Mouse (Mus musculus): Measurements from ENCODE around the gene Wdr76. TPM values are rescaled to one million over a fixed set of nuclear protein-coding genes. Genes with fewer than 3 reads are reported as not detected.
A peak's percentile ranks its signal among the peaks of the same experiment; 100 is the strongest.
"Not testable (repeated sequence)": the region's sequence is repeated elsewhere in the genome, so short reads cannot be mapped to it uniquely, and the experiment has no call there.

The Wdr76 gene
- total RNA-seq, 2 experiments from 2014 or later: 52.7 to 55.8 TPM

- no peak for ATAC-seq (replicated peaks; ENCODE audit: low FRiP score, low TSS enrichment, poor library complexity, severe bottlenecking)
These were observed 7.7 kb downstream of the Wdr76 start for GRCm38 (mm10) chr2:121514211-121514610.

- no peak for ATAC-seq (replicated peaks; ENCODE audit: low FRiP score, low TSS enrichment, poor library complexity, severe bottlenecking)
These were observed 11.6 kb downstream of the Wdr76 start for GRCm38 (mm10) chr2:121518106-121518505.

GRCm38 (mm10) chr2:121518711-121519110 is 12.2 kb downstream of the Wdr76 start:
- not testable (repeated sequence) for ATAC-seq (replicated peaks; ENCODE audit: low FRiP score, low TSS enrichment, poor library complexity, severe bottlenecking)

GRCm38 (mm10) chr2:121522006-121522405 is 15.5 kb downstream of the Wdr76 start:
- peak; percentile 73 for ATAC-seq (replicated peaks; ENCODE audit: low FRiP score, low TSS enrichment, poor library complexity, severe bottlenecking)

GRCm38 (mm10) chr2:121522830-121523229 is 16.3 kb downstream of the Wdr76 start:
- ATAC-seq (replicated peaks; ENCODE audit: low FRiP score, low TSS enrichment, poor library complexity, severe bottlenecking): not testable (repeated sequence)

- no peak for ATAC-seq (replicated peaks; ENCODE audit: low FRiP score, low TSS enrichment, poor library complexity, severe bottlenecking)
These were observed 18.5 kb downstream of the Wdr76 start for GRCm38 (mm10) chr2:121525056-121525455.

- ATAC-seq (replicated peaks; ENCODE audit: low FRiP score, low TSS enrichment, poor library complexity, severe bottlenecking): peak; percentile 58; the same call in 1 of the 2 replicates
These were observed 38.3 kb downstream of the Wdr76 start for GRCm38 (mm10) chr2:121544829-121545228.

GRCm38 (mm10) chr2:121549630-121550029 is 43.1 kb downstream of the Wdr76 start:
- no peak for ATAC-seq (replicated peaks; ENCODE audit: low FRiP score, low TSS enrichment, poor library complexity, severe bottlenecking)

- no peak for ATAC-seq (replicated peaks; ENCODE audit: low FRiP score, low TSS enrichment, poor library complexity, severe bottlenecking)
These were observed 44.7 kb downstream of the Wdr76 start for GRCm38 (mm10) chr2:121551271-121551670.

- peak; percentile 95 for ATAC-seq (replicated peaks; ENCODE audit: low FRiP score, low TSS enrichment, poor library complexity, severe bottlenecking)
These were observed 56.6 kb downstream of the Wdr76 start for GRCm38 (mm10) chr2:121563117-121563516.

- no peak for ATAC-seq (replicated peaks; ENCODE audit: low FRiP score, low TSS enrichment, poor library complexity, severe bottlenecking)
These were observed 59.4 kb downstream of the Wdr76 start for GRCm38 (mm10) chr2:121565911-121566310.

- no peak for ATAC-seq (replicated peaks; ENCODE audit: low FRiP score, low TSS enrichment, poor library complexity, severe bottlenecking)
These were observed 63.5 kb downstream of the Wdr76 start for GRCm38 (mm10) chr2:121570049-121570448.

- ATAC-seq (replicated peaks; ENCODE audit: low FRiP score, low TSS enrichment, poor library complexity, severe bottlenecking): no peak
These were observed 64.6 kb downstream of the Wdr76 start for GRCm38 (mm10) chr2:121570999-121571655.

GRCm38 (mm10) chr2:121571780-121572179 is 65.3 kb downstream of the Wdr76 start:
- ATAC-seq (replicated peaks; ENCODE audit: low FRiP score, low TSS enrichment, poor library complexity, severe bottlenecking): peak; percentile 88

- ATAC-seq (replicated peaks; ENCODE audit: low FRiP score, low TSS enrichment, poor library complexity, severe bottlenecking): peak; percentile 16; the same call in 1 of the 2 replicates
These were observed 67.6 kb downstream of the Wdr76 start for GRCm38 (mm10) chr2:121574066-121574630.

- no peak for ATAC-seq (replicated peaks; ENCODE audit: low FRiP score, low TSS enrichment, poor library complexity, severe bottlenecking)
These were observed 69.2 kb downstream of the Wdr76 start for GRCm38 (mm10) chr2:121575741-121576201.

GRCm38 (mm10) chr2:121582809-121583376 is 76.4 kb downstream of the Wdr76 start:
- no peak for ATAC-seq (replicated peaks; ENCODE audit: low FRiP score, low TSS enrichment, poor library complexity, severe bottlenecking)

- ATAC-seq (replicated peaks; ENCODE audit: low FRiP score, low TSS enrichment, poor library complexity, severe bottlenecking): no peak
These were observed 77.1 kb downstream of the Wdr76 start for GRCm38 (mm10) chr2:121583468-121584116.

GRCm38 (mm10) chr2:121584705-121585104 is 78.2 kb downstream of the Wdr76 start:
- no peak for ATAC-seq (replicated peaks; ENCODE audit: low FRiP score, low TSS enrichment, poor library complexity, severe bottlenecking)

Measured in megakaryocyte-erythroid progenitor cell, adult 5-6 weeks (primary cell).